Mouse (Mus musculus): Measurements from ENCODE around the gene Fibp.

GRCm38 (mm10) chr19:5424092-5424781 is 36.2 kb upstream of the Fibp start:
- TF ChIP-seq CTCF (conservative IDR thresholded peaks at IDR 0.05; ENCODE audit: low read length): no peak
- no peak for TF ChIP-seq POU5F1 (IDR thresholded peaks at IDR 0.05; ENCODE audit: borderline replicate concordance, low read length)
- no peak for TF ChIP-seq NANOG (IDR thresholded peaks at IDR 0.05; ENCODE audit: borderline replicate concordance, low read length)

Data from E14TG2a.4 (cell line).